Mouse (Mus musculus) heart, adult 2 months (tissue): ENCODE measurements around the gene Mfsd13b.

ENCODE experiments used
- CTCF ChIP-seq: fragments of 200-600 bp; IDR thresholded peaks from 2 replicates; pipeline ENCODE4 v1.8.1; 2022; ENCODE audit warnings: antibody characterized with exemption, mild to moderate bottlenecking, moderate library complexity
- POLR2A ChIP-seq: fragments of 200-500 bp; IDR thresholded peaks from 2 replicates; pipeline ENCODE4 v1.6.1; 2011; ENCODE audit warnings: mild to moderate bottlenecking, low read depth, low read length, control low read depth; ENCODE audit not compliant: insufficient read depth

GRCm38 (mm10) chr7:121018778-121019177 lies 36.5 kb downstream of the Mfsd13b start:
- TF ChIP-seq CTCF, result no peak
- TF ChIP-seq POLR2A, result no peak
